Mouse (Mus musculus) lung, postnatal 0 days (tissue): ENCODE results near the gene Rgs3.

Experiments
- CTCF ChIP-seq: IDR thresholded peaks from 2 replicates; pipeline ENCODE4 v1.5.1; 2016; ENCODE audit warnings: antibody characterized with exemption, mild to moderate bottlenecking
- EP300 ChIP-seq: IDR thresholded peaks from 2 replicates; pipeline ENCODE4 v1.6.1; 2016; ENCODE audit warnings: antibody characterized with exemption, mild to moderate bottlenecking, control low read depth

DNA sequence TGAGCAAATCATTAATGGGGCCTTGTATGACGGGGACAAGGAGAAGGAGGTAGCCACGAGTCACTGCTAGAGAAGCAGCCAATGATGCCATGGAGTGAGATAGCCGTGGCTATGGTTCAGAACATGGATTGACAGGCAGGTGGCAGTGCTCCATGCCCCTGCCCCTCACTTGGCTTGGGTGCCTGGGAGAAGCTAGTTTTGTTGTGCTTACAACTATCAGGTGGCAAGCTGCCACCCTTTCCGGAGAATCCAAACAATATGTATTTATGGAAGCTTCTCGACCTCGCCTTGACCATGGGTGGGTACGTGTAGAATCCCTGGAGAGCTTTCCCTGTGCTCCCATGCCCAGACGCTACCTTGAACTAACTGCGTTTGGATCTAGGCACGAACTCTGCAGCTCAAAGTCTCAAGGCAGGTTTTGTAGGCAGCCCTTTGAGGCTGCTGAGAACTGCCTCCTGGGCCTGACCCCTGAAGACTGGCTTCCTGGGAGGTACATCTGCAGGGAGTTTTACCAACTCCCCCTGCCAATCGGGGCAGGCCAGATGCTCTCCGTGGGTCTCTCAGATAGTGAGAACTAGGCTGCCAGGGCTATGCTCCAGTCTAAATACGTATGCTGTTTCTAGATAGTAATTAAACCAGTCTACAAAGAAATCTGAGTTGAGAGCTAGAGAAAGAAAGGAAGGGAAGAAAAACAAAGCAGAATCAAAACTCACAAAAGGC, 54.2 kb downstream of the Rgs3 start:
- TF ChIP-seq CTCF, result peak; percentile 64
- peak; percentile 75 for TF ChIP-seq EP300
